In genomic region chr12:105038211-105038610, GRCm38 (mm10) we compare ENCODE assay signal across 15 mouse cellular contexts. TPM values are rescaled to one million over a fixed set of nuclear protein-coding genes. Genes with fewer than 3 reads are reported as not detected.
DNase-seq lines count a peak whose midpoint lies in the region; ATAC-seq and TF ChIP-seq lines count a peak whose summit lies in the region.
"Had no signal": no experiment of that assay in that cellular context is flagged by ENCODE, and none has a peak within 500 bp of the region (broad histone marks: within the 10 kb centered on the region; RNA-seq: fewer than 3 reads in every experiment).

No protein-coding gene starts in this region.

- no peak for ATAC-seq in erythroblast, adult 5-6 weeks (replicated peaks; ENCODE audit: low FRiP score, poor library complexity, severe bottlenecking)
- no peak for ATAC-seq in hindbrain, embryonic 13.5 days (ENCODE audit: low FRiP score)
- ATAC-seq in hindbrain, embryonic 14.5 days (ENCODE audit: low FRiP score), result no peak
- no peak for ATAC-seq in liver, embryonic 12.5 days
- no peak for ATAC-seq in neural tube, embryonic 15.5 days (ENCODE audit: low FRiP score)
- ATAC-seq: hindbrain, embryonic 16.5 days had no signal

- no peak for TF ChIP-seq CTCF in bone marrow, adult 2 months (IDR thresholded peaks at IDR 0.05; ENCODE audit: control insufficient read depth, insufficient read depth, low read length)

- no peak overlapping the region for H3K27ac ChIP-seq in hindbrain, embryonic 13.5 days
- H3K27ac ChIP-seq in hindbrain, embryonic 14.5 days, result no peak overlapping the region
- H3K27ac ChIP-seq in bone marrow, adult 2 months (ENCODE audit: control insufficient read depth, insufficient read depth, low read depth, low read length, poor library complexity), result peak overlapping the region; percentile 92
- peak overlapping the region; percentile 98 for H3K27ac ChIP-seq in liver, embryonic 12.5 days
- no peak overlapping the region for H3K27ac ChIP-seq in neural tube, embryonic 15.5 days (replicated peaks)
- H3K27ac ChIP-seq: midbrain, embryonic 12.5 days had no signal

- H3K9me3 ChIP-seq in erythroblast, embryonic 14.5 days (ENCODE audit: control insufficient read depth, low read length), result peaks cover 3% of the 10 kb centered on the region; the same call in 1 of the 2 replicates
- H3K9me3 ChIP-seq in hindbrain, embryonic 13.5 days, result no peaks in the 10 kb centered on the region
- no peaks in the 10 kb centered on the region for H3K9me3 ChIP-seq in hindbrain, embryonic 14.5 days (ENCODE audit: control insufficient read depth, low read length)
- H3K9me3 ChIP-seq in liver, embryonic 12.5 days (replicated peaks), result no peaks in the 10 kb centered on the region; the same call in 1 of the 2 replicates
- H3K9me3 ChIP-seq in neural tube, embryonic 15.5 days (replicated peaks), result no peaks in the 10 kb centered on the region
- H3K9me3 ChIP-seq: midbrain, embryonic 12.5 days had no signal

- TF ChIP-seq POLR2A in bone marrow, adult 2 months (IDR thresholded peaks at IDR 0.05; ENCODE audit: borderline replicate concordance, control insufficient read depth, low read depth, low read length), result no peak

- peaks cover 100% of the 10 kb centered on the region for H3K36me3 ChIP-seq in erythroblast, embryonic 14.5 days (ENCODE audit: control insufficient read depth)
- peaks cover 27% of the 10 kb centered on the region for H3K36me3 ChIP-seq in hindbrain, embryonic 13.5 days
- H3K36me3 ChIP-seq in hindbrain, embryonic 14.5 days (replicated peaks; ENCODE audit: control insufficient read depth, insufficient read depth), result peaks cover 27% of the 10 kb centered on the region
- peaks cover 92% of the 10 kb centered on the region for H3K36me3 ChIP-seq in liver, embryonic 12.5 days
- H3K36me3 ChIP-seq in neural tube, embryonic 15.5 days, result peaks cover 17% of the 10 kb centered on the region

- peak overlapping the region; percentile 79 for H3K4me3 ChIP-seq in erythroblast, embryonic 14.5 days (replicated peaks)
- no peak overlapping the region for H3K4me3 ChIP-seq in hindbrain, embryonic 13.5 days
- H3K4me3 ChIP-seq in hindbrain, embryonic 14.5 days (replicated peaks; ENCODE audit: low read length), result no peak overlapping the region
- H3K4me3 ChIP-seq in bone marrow, adult 2 months (replicated peaks; ENCODE audit: control insufficient read depth, low read depth, low read length), result peak overlapping the region; percentile 54
- H3K4me3 ChIP-seq in liver, embryonic 12.5 days, result peak overlapping the region; percentile 90
- no peak overlapping the region for H3K4me3 ChIP-seq in neural tube, embryonic 15.5 days (replicated peaks)
- H3K4me3 ChIP-seq: midbrain, embryonic 12.5 days; myocyte had no signal

- H3K4me2 ChIP-seq in hindbrain, embryonic 13.5 days, result no peak overlapping the region
- no peak overlapping the region for H3K4me2 ChIP-seq in hindbrain, embryonic 14.5 days (replicated peaks)
- peak overlapping the region; percentile 88 for H3K4me2 ChIP-seq in liver, embryonic 12.5 days
- H3K4me2 ChIP-seq in neural tube, embryonic 15.5 days, result no peak overlapping the region
- H3K4me2 ChIP-seq: midbrain, embryonic 12.5 days had no signal

- no peak for DNase-seq in hindbrain, embryonic 14.5 days (ENCODE audit: low spot score)
- DNase-seq in layer of hippocampus, adult 18-20 months (ENCODE audit: low spot score in 2 of 2), result no peak
- DNase-seq: cerebellum, adult 9-11 months; embryo, embryonic 11 days; lung, postnatal 10 days; right cerebral cortex, postnatal 14 days had no signal

- no peaks in the 10 kb centered on the region; the same call in 1 of the 2 replicates for H3K27me3 ChIP-seq in erythroblast, embryonic 14.5 days (ENCODE audit: control insufficient read depth)
- no peaks in the 10 kb centered on the region for H3K27me3 ChIP-seq in hindbrain, embryonic 13.5 days
- no peaks in the 10 kb centered on the region for H3K27me3 ChIP-seq in hindbrain, embryonic 14.5 days (ENCODE audit: control insufficient read depth, insufficient read depth, low read length)
- H3K27me3 ChIP-seq in liver, embryonic 12.5 days (replicated peaks), result no peaks in the 10 kb centered on the region
- no peaks in the 10 kb centered on the region for H3K27me3 ChIP-seq in neural tube, embryonic 15.5 days (replicated peaks)
- H3K27me3 ChIP-seq: midbrain, embryonic 12.5 days had no signal

- 93% methylated on average over 11 of the region's 11 CpGs for WGBS in hindbrain, embryonic 13.5 days
- WGBS in hindbrain, embryonic 14.5 days, result 88% methylated on average over 11 of the region's 11 CpGs
- 80% methylated on average over 11 of the region's 11 CpGs for WGBS in bone marrow, adult 2 months
- WGBS in liver, embryonic 12.5 days (ENCODE audit: insufficient replicate concordance), result 60% methylated on average over 11 of the region's 11 CpGs
- WGBS in neural tube, embryonic 15.5 days, result 88% methylated on average over 11 of the region's 11 CpGs

- peaks cover 88% of the 10 kb centered on the region for H3K4me1 ChIP-seq in erythroblast, embryonic 14.5 days (ENCODE audit: control insufficient read depth)
- peaks cover 57% of the 10 kb centered on the region for H3K4me1 ChIP-seq in hindbrain, embryonic 13.5 days (replicated peaks)
- H3K4me1 ChIP-seq in hindbrain, embryonic 14.5 days (replicated peaks; ENCODE audit: control insufficient read depth, insufficient read depth, low read length), result peaks cover 18% of the 10 kb centered on the region
- peaks cover 1% of the 10 kb centered on the region; the same call in 1 of the 2 replicates for H3K4me1 ChIP-seq in bone marrow, adult 2 months (ENCODE audit: control insufficient read depth, insufficient read depth, low read length)
- H3K4me1 ChIP-seq in liver, embryonic 12.5 days, result peaks cover 81% of the 10 kb centered on the region
- H3K4me1 ChIP-seq in neural tube, embryonic 15.5 days, result peaks cover 40% of the 10 kb centered on the region

- H3K9ac ChIP-seq in hindbrain, embryonic 13.5 days, result 0 out of 2 replicates have a peak overlapping the region, but pooled peaks have one; percentile 1
- H3K9ac ChIP-seq in hindbrain, embryonic 14.5 days, result no peak overlapping the region
- H3K9ac ChIP-seq in liver, embryonic 12.5 days, result peak overlapping the region; percentile 96
- H3K9ac ChIP-seq in neural tube, embryonic 15.5 days (replicated peaks), result no peak overlapping the region
- H3K9ac ChIP-seq: midbrain, embryonic 12.5 days had no signal

RNA-seq across cellular contexts. Expression of gene Glrx5, which starts 5.7 kb away (rescaled TPM):
- 218 and 245 TPM in 2 replicates for polyA plus RNA-seq in erythroblast, embryonic 14.5 days (2012)
- total RNA-seq in erythroblast, adult 5-6 weeks (2015; ENCODE audit: low replicate concordance), result 170 and 188 TPM in 2 replicates
- total RNA-seq in erythroblast, adult 5-6 weeks (2017; ENCODE audit: low replicate concordance), result 146 and 233 TPM in 2 replicates
- 156 and 158 TPM in 2 replicates for polyA plus RNA-seq in hindbrain, embryonic 13.5 days (2015; fragmentation: Nextera tagmentation; extraction: Ambion mirVana)
- 183 and 189 TPM in 2 replicates for polyA plus RNA-seq in hindbrain, embryonic 14.5 days (2014; fragmentation: Nextera tagmentation; extraction: Ambion mirVana)
- polyA plus RNA-seq in bone marrow, adult 2 months (2011; ENCODE audit: insufficient read depth, insufficient read length, low replicate concordance, missing spikeins), result 274 and 493 TPM in 2 replicates
- 719 and 730 TPM in 2 replicates for polyA plus RNA-seq in liver, embryonic 12.5 days (2016; fragmentation: Nextera tagmentation; extraction: Ambion mirVana)
- 174 and 186 TPM in 2 replicates for polyA plus RNA-seq in neural tube, embryonic 15.5 days (2015; fragmentation: Nextera tagmentation; extraction: Ambion mirVana)
- total RNA-seq in layer of hippocampus, adult 18-20 months (2021), result 10 to 100 TPM; 45.9 to 46.2 TPM

RNA-seq across cellular contexts. Expression of gene Syne3, which starts 28.6 kb away (rescaled TPM):
- polyA plus RNA-seq in erythroblast, embryonic 14.5 days (2012), result 1.2 and 1.3 TPM in 2 replicates
- 4.8 and 5.6 TPM in 2 replicates for total RNA-seq in erythroblast, adult 5-6 weeks (2015; ENCODE audit: low replicate concordance)
- 10.3 and 14.8 TPM in 2 replicates for total RNA-seq in erythroblast, adult 5-6 weeks (2017; ENCODE audit: low replicate concordance)
- polyA plus RNA-seq in hindbrain, embryonic 13.5 days (2015; fragmentation: Nextera tagmentation; extraction: Ambion mirVana), result 0.25 and 0.31 TPM in 2 replicates
- polyA plus RNA-seq in hindbrain, embryonic 14.5 days (2014; fragmentation: Nextera tagmentation; extraction: Ambion mirVana), result 0.35 TPM in 2 replicates
- 9.0 and 11.1 TPM in 2 replicates for polyA plus RNA-seq in bone marrow, adult 2 months (2011; ENCODE audit: insufficient read depth, insufficient read length, low replicate concordance, missing spikeins)
- polyA plus RNA-seq in liver, embryonic 12.5 days (2016; fragmentation: Nextera tagmentation; extraction: Ambion mirVana), result 2.1 and 2.5 TPM in 2 replicates
- 0.28 and 0.66 TPM in 2 replicates for polyA plus RNA-seq in neural tube, embryonic 15.5 days (2015; fragmentation: Nextera tagmentation; extraction: Ambion mirVana)
- 1 to 10 TPM; 2.0 to 2.3 TPM for total RNA-seq in layer of hippocampus, adult 18-20 months (2021)

Comparison
In these comparisons a context has a peak if more than half of its experiments do, and no peak if none do; other contexts are left out.
1. H3K9ac ChIP-seq: peak in hindbrain, embryonic 13.5 days (single experiment) and liver, embryonic 12.5 days (single experiment); none in hindbrain, embryonic 14.5 days (single experiment) and neural tube, embryonic 15.5 days (single experiment).
2. H3K4me3 ChIP-seq: peak in erythroblast, embryonic 14.5 days (single experiment), bone marrow, adult 2 months (single experiment) and liver, embryonic 12.5 days (single experiment); none in hindbrain, embryonic 13.5 days (single experiment), hindbrain, embryonic 14.5 days (single experiment) and neural tube, embryonic 15.5 days (single experiment).
3. H3K27ac ChIP-seq: peak in bone marrow, adult 2 months (single experiment) and liver, embryonic 12.5 days (single experiment); none in hindbrain, embryonic 13.5 days (single experiment), hindbrain, embryonic 14.5 days (single experiment) and neural tube, embryonic 15.5 days (single experiment).